9 mouse cellular contexts compared by ENCODE assay signal in the genomic region with DNA sequence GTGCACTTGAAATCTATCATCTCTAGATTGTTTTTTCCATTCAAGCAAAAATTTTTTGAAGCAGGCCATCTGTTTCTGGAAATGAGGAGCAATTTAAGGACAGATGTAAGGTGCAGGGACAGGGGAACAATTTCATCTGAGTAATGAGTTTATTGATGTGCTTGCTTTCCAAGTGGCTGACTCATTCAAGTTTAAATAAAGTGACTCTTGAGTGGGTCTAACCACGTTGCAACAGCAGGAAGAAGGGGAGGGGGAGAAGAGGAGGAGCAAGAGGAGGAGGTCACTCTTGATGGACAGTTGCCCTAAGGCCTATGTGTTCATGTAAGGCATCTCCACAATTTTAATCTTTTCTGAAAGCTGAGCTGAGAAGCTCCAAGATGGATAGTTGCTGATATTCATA.
DNase-seq lines count a peak whose midpoint lies in the region; ATAC-seq and TF ChIP-seq lines count a peak whose summit lies in the region.
"Had no signal": no experiment of that assay in that cellular context is flagged by ENCODE, and none has a peak within 500 bp of the region (broad histone marks: within the 10 kb centered on the region; RNA-seq: fewer than 3 reads in every experiment).

No protein-coding gene starts in this region.

- peak overlapping the region; percentile 74; the same call in 1 of the 2 replicates for H3K27ac ChIP-seq in embryonic facial prominence, embryonic 13.5 days
- H3K27ac ChIP-seq in embryonic facial prominence, embryonic 10.5 days (replicated peaks) = no peak overlapping the region
- H3K27ac ChIP-seq in left cerebral cortex, adult 2 months = peak overlapping the region; percentile 70; the same call in 1 of the 2 replicates
- peak overlapping the region; percentile 95; the same call in 1 of the 2 replicates for H3K27ac ChIP-seq in forebrain, embryonic 14.5 days (ENCODE audit: low read depth, low read length)
- H3K27ac ChIP-seq in midbrain, embryonic 11.5 days (ENCODE audit: low read depth, low read length) = peak overlapping the region; percentile 96; the same call in 1 of the 2 replicates
- H3K27ac ChIP-seq: limb, embryonic 12.5 days had no signal

- no peak overlapping the region for H3K4me3 ChIP-seq in embryonic facial prominence, embryonic 13.5 days
- H3K4me3 ChIP-seq in embryonic facial prominence, embryonic 10.5 days = no peak overlapping the region
- H3K4me3 ChIP-seq in left cerebral cortex, adult 2 months = no peak overlapping the region
- H3K4me3 ChIP-seq in forebrain, embryonic 14.5 days (ENCODE audit: low read depth, low read length) = no peak overlapping the region
- H3K4me3 ChIP-seq in midbrain, embryonic 11.5 days (ENCODE audit: low read depth, low read length) = no peak overlapping the region
- H3K4me3 ChIP-seq: limb, embryonic 12.5 days had no signal

- H3K9me3 ChIP-seq in embryonic facial prominence, embryonic 13.5 days = no peaks in the 10 kb centered on the region
- H3K9me3 ChIP-seq in embryonic facial prominence, embryonic 10.5 days = no peaks in the 10 kb centered on the region
- no peaks in the 10 kb centered on the region for H3K9me3 ChIP-seq in forebrain, embryonic 14.5 days (replicated peaks; ENCODE audit: control insufficient read depth, low read length)
- H3K9me3 ChIP-seq in midbrain, embryonic 11.5 days (ENCODE audit: control insufficient read depth, low read length) = no peaks in the 10 kb centered on the region
- H3K9me3 ChIP-seq: limb, embryonic 12.5 days had no signal

- TF ChIP-seq CTCF in left cerebral cortex, adult 2 months (IDR thresholded peaks at IDR 0.05) = no peak

- no peaks in the 10 kb centered on the region for H3K36me3 ChIP-seq in embryonic facial prominence, embryonic 13.5 days
- no peaks in the 10 kb centered on the region for H3K36me3 ChIP-seq in embryonic facial prominence, embryonic 10.5 days (replicated peaks)
- H3K36me3 ChIP-seq in forebrain, embryonic 14.5 days (ENCODE audit: control insufficient read depth, insufficient read depth, low read length) = no peaks in the 10 kb centered on the region
- no peaks in the 10 kb centered on the region for H3K36me3 ChIP-seq in midbrain, embryonic 11.5 days (ENCODE audit: control insufficient read depth, insufficient read depth, low read length)
- H3K36me3 ChIP-seq: limb, embryonic 12.5 days had no signal

- peaks cover 60% of the 10 kb centered on the region for H3K4me1 ChIP-seq in embryonic facial prominence, embryonic 13.5 days
- H3K4me1 ChIP-seq in embryonic facial prominence, embryonic 10.5 days = peaks cover 59% of the 10 kb centered on the region
- peaks cover 81% of the 10 kb centered on the region for H3K4me1 ChIP-seq in forebrain, embryonic 14.5 days (ENCODE audit: control insufficient read depth, insufficient read depth, low read length)
- peaks cover 58% of the 10 kb centered on the region for H3K4me1 ChIP-seq in midbrain, embryonic 11.5 days (ENCODE audit: control insufficient read depth, insufficient read depth, low read length)

- H3K27me3 ChIP-seq in embryonic facial prominence, embryonic 13.5 days = no peaks in the 10 kb centered on the region
- no peaks in the 10 kb centered on the region for H3K27me3 ChIP-seq in embryonic facial prominence, embryonic 10.5 days (replicated peaks; ENCODE audit: low read depth, poor library complexity, severe bottlenecking)
- H3K27me3 ChIP-seq in forebrain, embryonic 14.5 days (replicated peaks; ENCODE audit: control insufficient read depth, insufficient read depth, low read length) = no peaks in the 10 kb centered on the region
- no peaks in the 10 kb centered on the region for H3K27me3 ChIP-seq in midbrain, embryonic 11.5 days (ENCODE audit: control insufficient read depth, insufficient read depth, low read length)
- H3K27me3 ChIP-seq: limb, embryonic 12.5 days had no signal

- intact Hi-C loops in left cerebral cortex, adult 2 months (cut with DNase I) = no loop called here

- no peak overlapping the region for H3K9ac ChIP-seq in embryonic facial prominence, embryonic 13.5 days
- peak overlapping the region; percentile 18; the same call in 1 of the 2 replicates for H3K9ac ChIP-seq in forebrain, embryonic 14.5 days (ENCODE audit: low read length)
- peak overlapping the region; percentile 51; the same call in 1 of the 2 replicates for H3K9ac ChIP-seq in midbrain, embryonic 11.5 days (ENCODE audit: low read length)
- H3K9ac ChIP-seq: limb, embryonic 12.5 days had no signal

- H3K4me2 ChIP-seq in embryonic facial prominence, embryonic 13.5 days = no peak overlapping the region
- peak overlapping the region; percentile 29; the same call in 1 of the 2 replicates for H3K4me2 ChIP-seq in forebrain, embryonic 14.5 days (ENCODE audit: low read length)
- no peak overlapping the region; the same call in 1 of the 2 replicates for H3K4me2 ChIP-seq in midbrain, embryonic 11.5 days
- H3K4me2 ChIP-seq: limb, embryonic 12.5 days had no signal

- DNase-seq in embryonic facial prominence, embryonic 10.5 days (ENCODE audit: low spot score) = no peak
- no peak for DNase-seq in left cerebral cortex, adult 2 months (ENCODE audit: extremely low spot score in 1 of 2, low spot score in 2 of 2)
- DNase-seq in left cerebral cortex, adult 11 months (ENCODE audit: low spot score) = no peak
- DNase-seq in forebrain, embryonic 14.5 days (ENCODE audit: low spot score) = no peak
- no peak for DNase-seq in midbrain, embryonic 11.5 days (ENCODE audit: low spot score, missing footprints)
- no peak for DNase-seq in cerebellum, postnatal 36 days
- DNase-seq in B cell, adult 2 months = no peak

- no peak for ATAC-seq in embryonic facial prominence, embryonic 13.5 days (ENCODE audit: insufficient number of reproducible peaks, insufficient read depth, low FRiP score, low TSS enrichment, low read depth)
- ATAC-seq in forebrain, embryonic 14.5 days = no peak
- no peak for ATAC-seq in midbrain, embryonic 11.5 days (ENCODE audit: low FRiP score)

- 14% methylated on average over 1 of the region's 1 CpGs for WGBS in embryonic facial prominence, embryonic 13.5 days
- 20% methylated on average over 1 of the region's 1 CpGs for WGBS in embryonic facial prominence, embryonic 10.5 days
- WGBS in forebrain, embryonic 14.5 days = 8% methylated on average over 1 of the region's 1 CpGs
- 17% methylated on average over 1 of the region's 1 CpGs for WGBS in midbrain, embryonic 11.5 days
